Mouse (Mus musculus) thymus, adult 2 months (tissue): ENCODE data around the gene Zmym6. TPM values are rescaled to one million over a fixed set of nuclear protein-coding genes. Genes with fewer than 3 reads are reported as not detected.

Experiments
- DNase-seq: peaks from one replicate; pipeline ENCODE4 v3.0.0; 2021
- H3K27ac ChIP-seq: fragments of 200-500 bp; 2 replicates; pipeline ENCODE4 v1.5.1; 2012; ENCODE audit warnings: low read length, control low read depth; ENCODE audit not compliant: control insufficient read depth, insufficient read depth
- H3K27me3 ChIP-seq: fragments of 200-500 bp; 2 replicates; pipeline ENCODE4 v1.6.1; 2012; ENCODE audit warnings: mild to moderate bottlenecking, low read length, moderate library complexity, mixed read lengths; ENCODE audit not compliant: control insufficient read depth, insufficient read depth
- H3K36me3 ChIP-seq: fragments of 200-500 bp; 2 replicates; pipeline ENCODE4 v1.6.1; 2012; ENCODE audit warnings: mild to moderate bottlenecking, low read length, moderate library complexity; ENCODE audit not compliant: control insufficient read depth, insufficient read depth
- H3K4me1 ChIP-seq: fragments of 200-500 bp; replicated peaks from 2 replicates; pipeline ENCODE4 v1.6.1; 2012; ENCODE audit warnings: low read length; ENCODE audit not compliant: control insufficient read depth, insufficient read depth
- H3K4me3 ChIP-seq: fragments of 200-500 bp; 2 replicates; pipeline ENCODE4 v1.5.1; 2012; ENCODE audit warnings: mild to moderate bottlenecking, low read length, control low read depth, moderate library complexity; ENCODE audit not compliant: control insufficient read depth, insufficient read depth
- CTCF ChIP-seq: fragments of 200-500 bp; IDR thresholded peaks from 2 replicates; pipeline ENCODE4 v1.5.1; 2012; ENCODE audit warnings: mild to moderate bottlenecking, control low read depth, low read length, moderate library complexity, borderline replicate concordance; ENCODE audit not compliant: control insufficient read depth, poor library complexity, insufficient read depth; ENCODE audit errors: extremely low read depth
- POLR2A ChIP-seq: fragments of 200-500 bp; IDR thresholded peaks from 2 replicates; pipeline ENCODE4 v1.6.1; 2012; ENCODE audit warnings: mild to moderate bottlenecking, low read length, control low read depth, moderate library complexity; ENCODE audit not compliant: control insufficient read depth, poor library complexity, insufficient read depth; ENCODE audit errors: extremely low read depth
- WGBS: fragments of 180-500 bp; shearing (Covaris S2); methylation state at CpG from one replicate; pipeline ENCODE4 v1.1.7; 2018; 5-methylcytosine and 5-hydroxymethylcytosine counted together
- polyA plus RNA-seq: library from polyadenylated mRNA; depleted of rRNA; stranded (reverse); fragments of >200 nt; gene quantifications from 2 replicates; pipeline ENCODE4 v1.2.3, GENCODE M21; 2012

Gene Zmym6
- polyA plus RNA-seq, 1 experiment, result 8.2 TPM

GRCm38 (mm10) chr4:127053071-127053470, 24.1 kb upstream of the Zmym6 start:
- TF ChIP-seq CTCF (no peak), POLR2A (no peak)
- 97% methylated on average over 5 of the region's 5 CpGs for WGBS
- no peak overlapping the region for H3K4me3 ChIP-seq
- no peaks in the 10 kb centered on the region for H3K27me3 ChIP-seq
- no peaks in the 10 kb centered on the region for H3K4me1 ChIP-seq
- H3K27ac ChIP-seq, result no peak overlapping the region
- no peak for DNase-seq
- peaks cover 61% of the 10 kb centered on the region for H3K36me3 ChIP-seq

- Histone ChIP-seq H3K4me3 (no peak overlapping the region), H3K4me1 (no peaks in the 10 kb centered on the region), H3K27ac (no peak overlapping the region), H3K36me3 (peaks cover 46% of the 10 kb centered on the region), H3K27me3 (no peaks in the 10 kb centered on the region)
- TF ChIP-seq CTCF (no peak), POLR2A (no peak)
- peak; percentile 27 for DNase-seq
- WGBS, result 87% methylated on average over 7 of the region's 7 CpGs
Observed at GRCm38 (mm10) chr4:127054522-127055198, 22.5 kb upstream of the Zmym6 start.

- TF ChIP-seq CTCF, result 0 out of 2 replicates have a peak, but pooled peaks have one; percentile 35
- TF ChIP-seq POLR2A, result peak; percentile 79
- Histone ChIP-seq H3K27ac (peak within 1 kb of the TSS; percentile 71), H3K36me3 (no peaks in the 10 kb centered on the region; the same call in 1 of the 2 replicates), H3K4me1 (peaks cover 3% of the 10 kb centered on the region; the same call in 1 of the 2 replicates), H3K27me3 (no peaks in the 10 kb centered on the region), H3K4me3 (peak within 1 kb of the TSS; percentile 91)
- peak; percentile 95 for DNase-seq
- 2% methylated on average over 38 of the region's 38 CpGs for WGBS
Observed at GRCm38 (mm10) chr4:127060585-127061290, 16.4 kb upstream of the Zmym6 start, which contains the start of gene Zmym1. Gene Zmym1 (minus strand): TSS chr4:127061152.

GRCm38 (mm10) chr4:127064051-127064450, 13.1 kb upstream of the Zmym6 start:
- 95% methylated on average over 1 of the region's 1 CpGs for WGBS
- Histone ChIP-seq H3K27ac (no peak overlapping the region), H3K27me3 (no peaks in the 10 kb centered on the region), H3K36me3 (no peaks in the 10 kb centered on the region), H3K4me3 (no peak overlapping the region), H3K4me1 (peaks cover 3% of the 10 kb centered on the region; the same call in 1 of the 2 replicates)
- TF ChIP-seq CTCF (no peak), POLR2A (no peak)
- DNase-seq, result no peak

- Histone ChIP-seq H3K36me3 (no peaks in the 10 kb centered on the region), H3K27ac (no peak overlapping the region), H3K4me1 (peaks cover 4% of the 10 kb centered on the region), H3K27me3 (no peaks in the 10 kb centered on the region), H3K4me3 (no peak overlapping the region)
- 66% methylated on average over 1 of the region's 1 CpGs for WGBS
- no peak for DNase-seq
- no peak for TF ChIP-seq CTCF
- no peak for TF ChIP-seq POLR2A
Observed at GRCm38 (mm10) chr4:127074915-127075314, 2.3 kb upstream of the Zmym6 start.

GRCm38 (mm10) chr4:127080806-127081205, 3.6 kb downstream of the Zmym6 start:
- Histone ChIP-seq H3K4me1 (peaks cover 4% of the 10 kb centered on the region), H3K36me3 (no peaks in the 10 kb centered on the region), H3K27ac (no peak overlapping the region), H3K27me3 (no peaks in the 10 kb centered on the region), H3K4me3 (no peak overlapping the region)
- no peak for DNase-seq
- WGBS, result 62% methylated on average over 1 of the region's 1 CpGs
- TF ChIP-seq POLR2A (no peak), CTCF (no peak)
